Mouse (Mus musculus) fibroblast of lung, adult 2 months (primary cell): Measurements from ENCODE around the gene Olfr706.
"Not testable (repeated sequence)": the region's sequence is repeated elsewhere in the genome, so short reads cannot be mapped to it uniquely, and the experiment has no call there.

Experiments
- DNase-seq: peaks from one replicate; pipeline ENCODE4 v3.0.0-alpha.2; 2011; ENCODE audit warnings: low read depth

Gene Olfr706

DNA sequence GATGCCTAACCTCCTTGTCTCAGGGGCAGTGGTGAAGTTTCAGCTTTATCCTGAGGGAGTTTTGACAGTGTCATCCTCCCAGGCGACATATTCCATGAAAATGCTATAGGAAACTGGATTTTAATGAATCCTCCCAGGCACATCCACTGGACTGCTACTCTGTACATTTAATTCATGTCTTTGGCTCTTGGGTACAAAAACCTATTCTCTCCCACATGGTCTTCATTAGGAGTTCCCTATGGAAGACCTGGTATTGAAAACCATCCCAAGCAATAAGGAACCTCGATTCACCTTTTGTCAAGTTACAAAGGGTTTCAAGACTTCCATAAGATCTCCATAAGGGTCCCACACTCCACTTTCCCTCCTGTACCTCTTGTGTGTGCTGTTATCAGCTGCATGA lies at the start of gene Olfr706:
Gene Olfr706 (minus strand): TSS at position 101 of the 400 bp plus-strand sequence.
- no peak for DNase-seq

DNA sequence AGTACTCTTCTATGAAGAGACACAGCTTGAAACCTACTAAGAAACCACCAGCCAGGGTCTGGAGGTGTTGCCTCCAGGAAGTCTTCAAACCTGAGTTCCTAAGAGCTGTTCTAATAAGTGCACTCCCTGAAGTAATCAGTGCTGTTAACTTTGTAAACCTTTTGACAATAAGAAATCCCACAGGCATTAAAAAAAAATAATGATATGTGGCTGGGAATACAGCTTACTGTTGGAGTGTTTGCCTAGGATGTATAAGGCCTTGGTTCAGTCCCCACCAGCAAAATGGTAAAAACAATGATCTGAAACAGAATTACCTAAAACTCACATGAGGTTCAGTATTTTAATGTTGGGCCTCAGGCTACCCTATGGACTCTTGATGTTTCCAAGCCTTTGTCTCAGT lies 44.2 kb upstream of the Olfr706 start, which contains the start of gene Olfr709-ps1:
Gene Olfr709-ps1 (minus strand): TSS at position 101 of the 400 bp plus-strand sequence.
- DNase-seq = no peak

GRCm38 (mm10) chr7:106920961-106921360 lies 33.0 kb upstream of the Olfr706 start:
- not testable (repeated sequence) for DNase-seq

DNA sequence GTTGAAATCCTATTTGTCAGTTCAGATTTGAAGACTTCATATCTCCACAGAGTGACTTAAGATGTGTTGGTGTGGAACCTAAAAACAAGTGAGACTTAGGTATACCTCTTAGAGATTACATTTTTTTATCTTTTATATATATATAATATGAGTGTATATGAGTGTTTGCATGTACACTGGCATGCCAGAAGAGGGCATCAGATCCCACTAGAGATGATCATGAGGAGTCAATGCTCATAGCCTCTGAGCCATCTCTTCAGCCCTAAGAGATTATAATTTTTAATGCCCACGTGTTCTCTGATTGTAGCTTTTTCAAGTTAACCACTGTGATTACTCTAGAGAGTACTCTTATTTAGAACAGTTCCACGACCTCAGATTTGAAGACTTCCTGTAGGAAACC lies 19.7 kb upstream of the Olfr706 start, which contains the start of gene Olfr1532-ps1:
Gene Olfr1532-ps1 (plus strand): TSS at position 326 of the 400 bp plus-strand sequence.
- no peak for DNase-seq

- DNase-seq = not testable (repeated sequence)
Observed at GRCm38 (mm10) chr7:106901141-106901540, 13.2 kb upstream of the Olfr706 start, which contains the start of gene Olfr707. Gene Olfr707 (minus strand): TSS chr7:106901241.

DNA sequence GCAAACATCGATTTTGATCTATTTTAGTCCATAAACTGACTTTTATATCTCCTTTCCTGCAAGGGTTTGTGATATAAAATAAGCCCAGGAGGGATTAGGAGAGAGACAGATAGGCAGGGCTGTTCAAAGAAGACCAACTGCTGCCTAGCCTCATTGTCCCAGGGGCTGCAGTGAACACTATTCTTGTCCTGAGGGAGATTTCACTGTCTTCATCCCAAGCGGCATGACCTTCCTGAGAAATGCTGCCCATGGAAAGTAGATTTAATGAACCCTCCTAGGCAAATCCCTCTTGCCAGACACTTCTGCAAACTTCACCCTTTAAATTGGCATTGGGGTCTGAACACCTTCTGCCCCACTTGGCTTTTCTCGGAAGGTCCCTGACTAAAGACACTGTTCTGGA lies 11.2 kb downstream of the Olfr706 start, which contains the start of gene Olfr705:
Gene Olfr705 (minus strand): TSS at position 101 of the 400 bp plus-strand sequence.
- DNase-seq = no peak

- no peak for DNase-seq
Observed at GRCm38 (mm10) chr7:106862885-106863284, 25.1 kb downstream of the Olfr706 start, which contains the start of gene Olfr704. Gene Olfr704 (plus strand): TSS chr7:106863185.

- no peak for DNase-seq
Observed at GRCm38 (mm10) chr7:106843060-106843459, 44.9 kb downstream of the Olfr706 start, which contains the start of gene Olfr703. Gene Olfr703 (plus strand): TSS chr7:106843360.

DNA sequence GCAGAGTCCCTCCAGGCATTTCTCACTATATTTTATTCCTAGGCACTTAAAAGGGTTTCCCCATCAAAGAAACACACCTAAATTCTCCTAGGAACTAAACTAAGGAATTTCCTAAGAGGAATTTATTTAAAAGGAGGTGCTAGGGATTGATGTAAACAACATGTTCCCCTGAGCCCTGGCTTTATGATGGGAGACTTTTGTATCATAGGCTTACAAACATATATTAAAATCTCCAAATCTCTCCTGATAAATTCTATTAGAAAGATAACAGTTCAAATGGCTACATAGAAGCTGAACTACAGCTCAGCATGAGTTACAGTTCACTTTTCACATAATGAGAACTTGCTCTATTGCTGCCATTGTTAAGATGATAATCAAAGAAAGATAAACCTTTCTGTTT lies 54.2 kb downstream of the Olfr706 start, which contains the start of gene Olfr702:
Gene Olfr702 (minus strand): TSS at position 101 of the 400 bp plus-strand sequence.
- no peak for DNase-seq
